Mouse (Mus musculus): ENCODE results near the gene Swi5. TPM values are rescaled to one million over a fixed set of nuclear protein-coding genes. Genes with fewer than 3 reads are reported as not detected.

The Swi5 gene
- polyA plus RNA-seq, 1 experiment from 2014 or later = 385 TPM

DNA sequence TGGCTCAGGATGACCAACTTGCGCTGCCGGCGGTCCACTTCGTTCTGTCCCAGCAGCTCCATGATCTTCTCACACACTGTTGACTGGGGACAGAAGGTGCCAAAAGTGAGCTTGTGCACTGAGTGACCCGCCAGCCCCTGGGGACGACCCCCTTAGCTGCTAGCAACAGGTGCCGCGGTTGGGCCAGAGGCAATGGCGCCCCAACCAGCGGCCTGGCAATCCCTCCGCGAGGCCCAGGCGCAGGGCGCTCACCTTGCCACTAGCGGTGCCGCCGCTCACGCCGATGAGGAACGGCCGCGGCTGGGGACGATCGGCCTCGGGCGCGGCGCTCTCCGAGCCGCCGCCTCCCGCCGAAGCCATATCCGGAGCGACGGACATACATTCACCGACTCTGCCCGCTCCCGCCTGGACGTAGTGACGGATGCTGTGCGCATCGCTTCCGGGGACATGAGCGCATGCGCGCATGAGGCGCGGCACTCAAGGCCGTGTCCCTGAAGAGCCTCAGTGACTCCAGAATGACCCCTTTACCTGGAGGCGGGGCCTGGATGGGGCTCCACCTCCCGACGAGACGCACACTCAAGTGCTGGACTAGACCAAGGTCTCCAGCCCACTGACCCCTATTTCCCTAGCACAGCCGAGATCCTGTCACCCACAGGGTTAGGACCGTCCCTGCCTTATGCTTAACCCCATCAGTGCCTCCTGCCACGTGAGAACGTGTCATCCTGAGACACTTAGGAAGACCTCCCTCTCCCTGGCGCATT, 28.0 kb downstream of the Swi5 start, which contains the start of gene Uck1:
Gene Uck1 (minus strand): TSS at position 503 of the 761 bp plus-strand sequence.
- no peaks in the 10 kb centered on the region for H3K27me3 ChIP-seq (ENCODE audit: control insufficient read depth, insufficient read depth, low read length)
- peak within 1 kb of the TSS; percentile 84 for H3K9ac ChIP-seq (ENCODE audit: low read length)
- peak within 1 kb of the TSS; percentile 73 for H3K4me2 ChIP-seq (ENCODE audit: low read depth)
- peak; percentile 89 for ATAC-seq (ENCODE audit: insufficient read depth, low FRiP score, low TSS enrichment)
- H3K4me3 ChIP-seq (ENCODE audit: low read depth, low read length) = peak within 1 kb of the TSS; percentile 77
- H3K9me3 ChIP-seq (ENCODE audit: control insufficient read depth, low read length) = no peaks in the 10 kb centered on the region
- peaks cover 6% of the 10 kb centered on the region for H3K4me1 ChIP-seq (ENCODE audit: control insufficient read depth, insufficient read depth, low read length)
- peak; percentile 92 for DNase-seq (ENCODE audit: low spot score)
- H3K36me3 ChIP-seq (ENCODE audit: control insufficient read depth, insufficient read depth, low read length) = peaks cover 10% of the 10 kb centered on the region
- H3K27ac ChIP-seq (ENCODE audit: low read depth, low read length) = 0 out of 2 replicates have a peak within 1 kb of the TSS, but pooled peaks have one; percentile 39
- WGBS = 2% methylated on average over 59 of the region's 59 CpGs

DNA sequence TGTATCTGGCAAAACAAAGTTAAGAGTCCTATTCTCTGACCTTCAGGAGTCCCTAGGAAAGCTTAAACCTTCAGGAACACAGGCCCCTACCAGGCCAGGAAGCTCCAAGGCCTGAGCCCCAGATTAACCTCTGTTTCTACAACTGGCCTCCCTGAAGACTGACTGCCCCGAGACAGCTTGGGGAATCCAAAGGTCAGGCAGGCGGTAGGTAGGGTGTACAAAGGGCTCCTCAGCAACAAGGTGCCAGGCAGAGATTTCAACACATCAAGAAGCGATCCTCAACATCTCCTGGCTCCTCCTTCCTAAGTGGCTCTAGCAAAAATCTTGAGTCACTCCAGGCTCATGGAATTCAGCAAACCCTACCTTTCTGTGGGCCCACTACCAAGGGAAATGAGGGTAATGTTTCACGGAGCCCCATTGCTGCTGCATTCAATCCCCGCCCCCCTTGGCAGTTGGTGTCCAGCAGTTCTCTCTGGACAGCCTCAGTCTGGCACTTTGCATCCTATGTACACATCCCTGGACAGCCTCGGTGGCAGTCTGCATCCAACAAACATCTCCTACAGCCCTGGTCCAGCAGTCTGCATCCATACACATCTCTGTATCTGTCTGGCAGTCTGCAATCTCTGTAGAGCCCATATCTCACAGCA, 28.9 kb downstream of the Swi5 start:
- H3K4me1 ChIP-seq (ENCODE audit: control insufficient read depth, insufficient read depth, low read length) = peaks cover 6% of the 10 kb centered on the region
- peak overlapping the region; percentile 77 for H3K4me3 ChIP-seq (ENCODE audit: low read depth, low read length)
- peak overlapping the region; percentile 84 for H3K9ac ChIP-seq (ENCODE audit: low read length)
- peak overlapping the region; percentile 73 for H3K4me2 ChIP-seq (ENCODE audit: low read depth)
- H3K27me3 ChIP-seq (ENCODE audit: control insufficient read depth, insufficient read depth, low read length) = no peaks in the 10 kb centered on the region
- DNase-seq (ENCODE audit: low spot score) = no peak
- H3K9me3 ChIP-seq (ENCODE audit: control insufficient read depth, low read length) = no peaks in the 10 kb centered on the region
- no peak overlapping the region for H3K27ac ChIP-seq (ENCODE audit: low read depth, low read length)
- peaks cover 13% of the 10 kb centered on the region for H3K36me3 ChIP-seq (ENCODE audit: control insufficient read depth, insufficient read depth, low read length)
- 61% methylated on average over 6 of the region's 6 CpGs for WGBS
- ATAC-seq (ENCODE audit: insufficient read depth, low FRiP score, low TSS enrichment) = no peak

DNA sequence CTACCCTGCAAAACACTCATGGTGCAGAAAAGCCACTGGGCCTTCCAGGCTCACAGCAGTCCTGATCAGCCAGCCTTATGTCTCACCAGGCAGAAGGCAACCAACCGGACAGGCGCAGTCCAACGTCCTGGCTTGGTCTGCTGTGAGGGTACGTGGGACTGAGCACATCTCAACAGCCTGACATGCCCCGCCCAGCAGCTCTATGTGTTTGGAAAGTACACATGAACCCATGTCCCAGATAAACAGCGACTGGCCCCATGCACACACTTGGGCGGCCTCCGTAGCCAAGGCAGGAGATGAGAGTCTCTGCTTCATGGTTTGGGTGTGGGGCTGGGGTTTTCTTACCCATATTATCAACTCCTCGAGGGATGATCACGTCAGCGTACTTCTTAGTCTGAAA, 31.6 kb downstream of the Swi5 start:
- Histone ChIP-seq H3K27me3 (ENCODE audit: control insufficient read depth, insufficient read depth, low read length) (no peaks in the 10 kb centered on the region), H3K27ac (ENCODE audit: low read depth, low read length) (no peak overlapping the region), H3K4me2 (ENCODE audit: low read depth) (no peak overlapping the region), H3K36me3 (ENCODE audit: control insufficient read depth, insufficient read depth, low read length) (peaks cover 21% of the 10 kb centered on the region), H3K4me1 (ENCODE audit: control insufficient read depth, insufficient read depth, low read length) (peaks cover 6% of the 10 kb centered on the region), H3K9ac (ENCODE audit: low read length) (no peak overlapping the region), H3K4me3 (ENCODE audit: low read depth, low read length) (no peak overlapping the region), H3K9me3 (ENCODE audit: control insufficient read depth, low read length) (no peaks in the 10 kb centered on the region)
- ATAC-seq (ENCODE audit: insufficient read depth, low FRiP score, low TSS enrichment) (no peak), DNase-seq (ENCODE audit: low spot score) (no peak)
- 94% methylated on average over 11 of the region's 11 CpGs for WGBS

DNA sequence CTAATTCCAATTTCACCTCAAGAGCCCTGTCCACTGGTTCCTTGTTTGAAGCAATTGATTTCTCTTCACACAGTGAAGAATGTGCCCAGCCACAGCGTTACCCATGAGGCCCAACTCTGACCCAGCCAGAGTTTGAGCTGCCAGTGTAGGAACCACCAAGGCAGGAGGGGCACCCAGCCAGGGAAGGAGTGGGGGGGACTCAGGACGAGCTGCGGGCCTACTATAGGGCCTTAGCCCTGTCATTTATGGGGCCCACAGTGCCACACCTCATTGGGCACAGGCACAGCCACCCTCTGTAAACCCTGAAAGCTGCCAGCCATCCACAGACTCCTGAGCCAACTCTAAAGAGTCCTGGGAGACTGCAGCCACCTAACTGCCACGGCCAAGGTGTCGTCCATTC, 33.3 kb downstream of the Swi5 start:
- peaks cover 24% of the 10 kb centered on the region for H3K36me3 ChIP-seq (ENCODE audit: control insufficient read depth, insufficient read depth, low read length)
- DNase-seq (ENCODE audit: low spot score) = no peak
- H3K4me1 ChIP-seq (ENCODE audit: control insufficient read depth, insufficient read depth, low read length) = peaks cover 6% of the 10 kb centered on the region
- WGBS = 87% methylated on average over 5 of the region's 5 CpGs
- no peaks in the 10 kb centered on the region for H3K27me3 ChIP-seq (ENCODE audit: control insufficient read depth, insufficient read depth, low read length)
- no peaks in the 10 kb centered on the region for H3K9me3 ChIP-seq (ENCODE audit: control insufficient read depth, low read length)
- ATAC-seq (ENCODE audit: insufficient read depth, low FRiP score, low TSS enrichment) = no peak
- H3K4me2 ChIP-seq (ENCODE audit: low read depth) = no peak overlapping the region
- H3K27ac ChIP-seq (ENCODE audit: low read depth, low read length) = no peak overlapping the region
- no peak overlapping the region for H3K4me3 ChIP-seq (ENCODE audit: low read depth, low read length)
- H3K9ac ChIP-seq (ENCODE audit: low read length) = no peak overlapping the region

DNA sequence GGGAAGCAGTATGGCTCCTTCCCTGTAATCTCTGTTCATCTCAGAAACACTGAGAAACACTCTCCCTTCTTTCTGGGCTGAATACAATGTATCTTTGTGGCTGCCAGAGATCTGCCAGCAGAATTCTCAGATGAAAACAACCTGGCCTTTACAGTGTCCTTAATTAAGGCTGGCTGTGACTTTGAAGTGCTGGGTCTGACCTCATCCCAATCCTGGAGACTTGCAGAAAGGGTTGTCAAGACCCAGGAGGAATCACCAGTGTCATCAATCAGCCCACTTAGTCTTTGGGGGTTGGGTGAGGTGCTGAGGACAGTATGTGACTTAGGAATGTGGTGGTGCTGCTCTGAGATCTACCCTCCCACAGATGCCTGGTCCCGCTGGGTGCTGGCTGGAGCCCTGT, 34.5 kb downstream of the Swi5 start:
- no peak for DNase-seq (ENCODE audit: low spot score)
- Histone ChIP-seq H3K4me1 (ENCODE audit: control insufficient read depth, insufficient read depth, low read length) (no peaks in the 10 kb centered on the region), H3K9ac (ENCODE audit: low read length) (no peak overlapping the region), H3K4me2 (ENCODE audit: low read depth) (no peak overlapping the region), H3K27me3 (ENCODE audit: control insufficient read depth, insufficient read depth, low read length) (no peaks in the 10 kb centered on the region), H3K9me3 (ENCODE audit: control insufficient read depth, low read length) (no peaks in the 10 kb centered on the region), H3K27ac (ENCODE audit: low read depth, low read length) (no peak overlapping the region), H3K36me3 (ENCODE audit: control insufficient read depth, insufficient read depth, low read length) (peaks cover 27% of the 10 kb centered on the region), H3K4me3 (ENCODE audit: low read depth, low read length) (no peak overlapping the region)
- WGBS = 88% methylated on average over 1 of the region's 1 CpGs
- no peak for ATAC-seq (ENCODE audit: insufficient read depth, low FRiP score, low TSS enrichment)

DNA sequence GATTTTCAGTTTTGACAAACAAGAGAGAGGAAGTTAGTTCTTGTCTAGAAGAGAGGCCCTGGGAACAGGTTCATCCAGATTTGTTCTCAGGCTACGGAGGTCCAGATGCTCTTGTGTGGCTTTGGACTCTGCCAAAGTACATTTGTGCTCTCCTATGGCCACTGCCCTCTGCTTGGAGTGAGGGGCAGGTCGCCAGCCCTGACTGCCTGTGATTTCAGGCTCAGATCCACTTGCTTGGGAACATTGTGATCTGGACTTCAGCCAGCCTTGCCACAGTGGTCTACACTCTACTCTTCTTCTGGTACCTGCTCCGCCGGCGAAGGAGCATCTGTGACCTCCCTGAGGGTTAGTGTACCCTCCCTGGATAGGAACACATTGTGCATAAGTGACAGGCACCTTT, 35.2 kb downstream of the Swi5 start:
- WGBS = 86% methylated on average over 5 of the region's 5 CpGs
- Histone ChIP-seq H3K4me2 (ENCODE audit: low read depth) (no peak overlapping the region), H3K4me1 (ENCODE audit: control insufficient read depth, insufficient read depth, low read length) (no peaks in the 10 kb centered on the region), H3K9ac (ENCODE audit: low read length) (no peak overlapping the region), H3K4me3 (ENCODE audit: low read depth, low read length) (no peak overlapping the region), H3K9me3 (ENCODE audit: control insufficient read depth, low read length) (no peaks in the 10 kb centered on the region), H3K27ac (ENCODE audit: low read depth, low read length) (no peak overlapping the region), H3K27me3 (ENCODE audit: control insufficient read depth, insufficient read depth, low read length) (no peaks in the 10 kb centered on the region), H3K36me3 (ENCODE audit: control insufficient read depth, insufficient read depth, low read length) (peaks cover 26% of the 10 kb centered on the region)
- no peak for DNase-seq (ENCODE audit: low spot score)
- ATAC-seq (ENCODE audit: insufficient read depth, low FRiP score, low TSS enrichment) = no peak

DNA sequence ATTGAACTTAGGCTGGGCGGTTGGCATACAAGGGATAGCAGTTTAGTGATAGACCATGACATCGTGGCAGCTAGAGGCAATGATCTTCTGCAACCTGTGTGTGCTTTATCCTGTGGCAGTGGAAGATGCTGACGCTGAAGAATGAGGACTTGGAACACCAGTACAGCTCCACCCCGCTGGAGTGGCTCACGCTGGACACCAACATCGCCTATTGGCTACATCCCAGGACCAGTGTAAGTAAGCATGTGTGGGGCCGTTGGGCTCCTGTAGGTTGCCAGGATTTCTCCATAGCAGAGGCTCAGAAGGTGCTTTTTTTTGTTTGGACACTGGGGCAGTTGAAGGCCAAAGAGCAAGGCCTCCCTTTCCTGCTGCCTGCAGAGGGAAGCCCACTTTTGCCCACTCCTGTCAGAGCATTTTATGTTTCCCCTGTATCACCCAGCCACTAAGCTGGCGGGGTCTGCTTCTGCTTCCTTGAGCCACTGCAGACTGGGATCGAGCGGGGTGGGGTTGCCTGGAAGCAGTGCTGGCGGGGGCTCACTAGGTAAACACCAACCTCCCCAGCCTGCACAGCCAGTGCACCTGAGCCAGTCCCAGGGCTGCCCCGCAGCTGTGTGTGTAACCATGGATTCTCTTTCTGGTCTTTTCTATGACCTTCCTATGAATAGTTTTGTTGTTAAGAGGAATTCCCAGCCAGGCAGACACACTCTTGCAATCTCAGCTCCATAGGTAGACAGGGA, 35.9 kb downstream of the Swi5 start:
- no peak for ATAC-seq (ENCODE audit: insufficient read depth, low FRiP score, low TSS enrichment)

DNA sequence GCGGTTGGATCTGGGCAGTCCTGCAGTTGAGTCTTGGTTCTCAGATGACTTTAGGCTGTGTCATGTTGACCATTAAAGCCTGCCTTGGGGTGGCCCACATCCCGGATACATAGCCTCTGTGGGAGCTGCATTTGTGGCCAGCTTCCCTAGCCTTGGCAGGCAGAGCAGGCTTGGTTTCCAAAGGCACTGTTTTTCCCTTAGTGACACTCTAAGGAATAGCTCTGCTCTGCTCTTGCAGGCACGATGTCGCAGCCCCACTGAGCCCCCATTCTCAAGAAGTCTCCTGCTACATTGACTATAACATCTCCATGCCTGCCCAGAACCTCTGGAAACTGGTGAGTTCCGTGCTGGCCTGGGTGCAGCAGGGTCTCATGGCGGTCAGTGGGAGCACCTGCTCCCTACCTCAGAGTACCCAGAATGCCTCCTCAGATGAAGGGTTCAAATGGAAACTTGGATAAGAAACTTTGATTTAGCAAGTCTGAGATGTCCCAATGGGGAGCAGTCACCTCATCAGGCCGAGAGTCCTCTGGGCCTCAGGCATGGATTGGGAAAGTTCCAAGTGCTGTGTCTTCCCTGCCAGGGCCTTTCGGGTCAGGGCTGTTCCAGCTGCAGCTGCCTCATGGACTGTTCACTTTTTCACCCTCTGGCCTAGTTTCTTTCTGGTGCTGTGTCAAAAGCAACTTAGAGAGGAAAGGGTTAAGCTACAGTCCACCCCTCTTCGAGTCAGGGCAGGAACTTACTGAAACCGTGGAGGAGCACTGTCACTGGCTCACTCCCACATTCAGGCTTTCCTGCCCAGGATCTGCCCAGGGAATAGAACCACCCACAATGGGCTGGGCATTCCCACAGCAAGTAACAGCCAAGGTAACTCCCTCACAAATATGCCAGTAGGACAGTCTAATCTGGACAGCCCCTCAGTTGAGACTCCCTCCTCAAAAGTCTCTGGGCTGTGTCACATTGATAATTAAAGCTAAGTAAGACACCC, 39.2 kb downstream of the Swi5 start:
- 84% methylated on average over 10 of the region's 10 CpGs for WGBS
- Histone ChIP-seq H3K4me2 (ENCODE audit: low read depth) (no peak overlapping the region), H3K36me3 (ENCODE audit: control insufficient read depth, insufficient read depth, low read length) (peaks cover 22% of the 10 kb centered on the region), H3K9ac (ENCODE audit: low read length) (no peak overlapping the region), H3K27me3 (ENCODE audit: control insufficient read depth, insufficient read depth, low read length) (no peaks in the 10 kb centered on the region), H3K4me1 (ENCODE audit: control insufficient read depth, insufficient read depth, low read length) (no peaks in the 10 kb centered on the region), H3K4me3 (ENCODE audit: low read depth, low read length) (no peak overlapping the region), H3K9me3 (ENCODE audit: control insufficient read depth, low read length) (no peaks in the 10 kb centered on the region), H3K27ac (ENCODE audit: low read depth, low read length) (no peak overlapping the region)
- DNase-seq (ENCODE audit: low spot score) = no peak
- no peak for ATAC-seq (ENCODE audit: insufficient read depth, low FRiP score, low TSS enrichment)

More for the DNA sequence above, 35.9 kb downstream of the Swi5 start:
- no peak overlapping the region for H3K4me2 ChIP-seq (ENCODE audit: low read depth)
- H3K36me3 ChIP-seq (ENCODE audit: control insufficient read depth, insufficient read depth, low read length) = peaks cover 24% of the 10 kb centered on the region
- no peaks in the 10 kb centered on the region for H3K4me1 ChIP-seq (ENCODE audit: control insufficient read depth, insufficient read depth, low read length)
- no peak overlapping the region for H3K4me3 ChIP-seq (ENCODE audit: low read depth, low read length)
- H3K27ac ChIP-seq (ENCODE audit: low read depth, low read length) = no peak overlapping the region
- no peak overlapping the region for H3K9ac ChIP-seq (ENCODE audit: low read length)
- H3K27me3 ChIP-seq (ENCODE audit: control insufficient read depth, insufficient read depth, low read length) = no peaks in the 10 kb centered on the region
- 91% methylated on average over 12 of the region's 12 CpGs for WGBS
- no peaks in the 10 kb centered on the region for H3K9me3 ChIP-seq (ENCODE audit: control insufficient read depth, low read length)
- DNase-seq (ENCODE audit: low spot score) = no peak
